Comparison of ENCODE assay signal across 13 mouse cellular contexts in the genomic region with DNA sequence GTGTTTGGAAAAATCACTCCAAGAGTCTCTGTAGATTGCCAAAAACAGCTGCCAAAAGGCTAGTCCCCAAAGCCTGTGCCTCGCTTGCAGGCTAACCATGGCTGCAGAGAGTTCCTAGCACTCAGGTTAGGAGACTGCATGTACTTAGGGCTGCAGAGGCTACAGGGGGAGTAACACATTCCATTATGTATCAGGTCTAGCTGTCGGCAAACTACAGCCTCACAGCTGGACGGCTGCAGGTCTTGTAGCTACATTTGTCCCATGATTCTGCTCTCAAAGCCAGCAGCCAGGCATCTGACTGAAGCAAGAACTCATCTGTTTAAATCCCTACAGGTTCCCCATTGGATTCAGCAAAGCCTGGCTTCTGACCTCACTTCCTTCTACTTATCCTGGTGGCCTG. TPM values are rescaled to one million over a fixed set of nuclear protein-coding genes. Genes with fewer than 3 reads are reported as not detected.
DNase-seq lines count a peak whose midpoint lies in the region; ATAC-seq and TF ChIP-seq lines count a peak whose summit lies in the region.
"Had no signal": no experiment of that assay in that cellular context is flagged by ENCODE, and none has a peak within 500 bp of the region (broad histone marks: within the 10 kb centered on the region; RNA-seq: fewer than 3 reads in every experiment).

No protein-coding gene starts in this region.

- no peak overlapping the region for H3K9ac ChIP-seq in lung, embryonic 15.5 days
- H3K9ac ChIP-seq: forebrain, embryonic 12.5 days had no signal

- H3K36me3 ChIP-seq in lung, embryonic 15.5 days: no peaks in the 10 kb centered on the region
- no peaks in the 10 kb centered on the region for H3K36me3 ChIP-seq in limb, embryonic 10.5 days
- H3K36me3 ChIP-seq: forebrain, embryonic 12.5 days had no signal

- DNase-seq in lung, adult 2 months: no peak
- no peak for DNase-seq in limb, embryonic 10.5 days (ENCODE audit: low spot score)
- DNase-seq in gastrocnemius, postnatal 25 days: no peak
- DNase-seq in cerebellum, postnatal 14 days: no peak
- no peak for DNase-seq in retina, embryonic 14.5 days (ENCODE audit: low spot score)
- DNase-seq: cerebellum, adult 8-10 months; thymus, postnatal 25 days had no signal

- 21% methylated on average over 3 of the region's 3 CpGs for WGBS in lung, embryonic 15.5 days
- WGBS in lung, adult 2 months: 43% methylated on average over 3 of the region's 3 CpGs
- WGBS in limb, embryonic 10.5 days: 45% methylated on average over 3 of the region's 3 CpGs

- H3K4me1 ChIP-seq in lung, embryonic 15.5 days: peaks cover 77% of the 10 kb centered on the region
- peaks cover 41% of the 10 kb centered on the region for H3K4me1 ChIP-seq in lung, adult 2 months (ENCODE audit: control insufficient read depth, insufficient read depth, low read length)
- H3K4me1 ChIP-seq in limb, embryonic 10.5 days: peaks cover 44% of the 10 kb centered on the region

- TF ChIP-seq CTCF in lung, adult 2 months (IDR thresholded peaks at IDR 0.05; ENCODE audit: insufficient read depth, low read length): no peak

- no peaks in the 10 kb centered on the region for H3K27me3 ChIP-seq in lung, embryonic 15.5 days
- H3K27me3 ChIP-seq in limb, embryonic 10.5 days (ENCODE audit: low read depth, poor library complexity, severe bottlenecking): no peaks in the 10 kb centered on the region
- H3K27me3 ChIP-seq: forebrain, embryonic 12.5 days had no signal

- H3K9me3 ChIP-seq in lung, embryonic 15.5 days: no peaks in the 10 kb centered on the region
- H3K9me3 ChIP-seq in limb, embryonic 10.5 days (replicated peaks): no peaks in the 10 kb centered on the region
- H3K9me3 ChIP-seq: forebrain, embryonic 12.5 days had no signal

- no peak overlapping the region for H3K4me3 ChIP-seq in lung, embryonic 15.5 days
- no peak overlapping the region for H3K4me3 ChIP-seq in lung, adult 2 months (replicated peaks; ENCODE audit: extremely low read depth, low read depth, low read length)
- no peak overlapping the region for H3K4me3 ChIP-seq in limb, embryonic 10.5 days
- H3K4me3 ChIP-seq: forebrain, embryonic 12.5 days had no signal

- ATAC-seq in lung, embryonic 15.5 days (ENCODE audit: borderline replicate concordance, extremely low read depth, low FRiP score, low TSS enrichment): no peak
- peak; percentile 43 for ATAC-seq in granulocyte monocyte progenitor cell, adult 5-6 weeks (replicated peaks; ENCODE audit: poor library complexity, severe bottlenecking)
- peak; percentile 2; the same call in 1 of the 2 replicates for ATAC-seq in megakaryocyte-erythroid progenitor cell, adult 5-6 weeks (replicated peaks; ENCODE audit: low FRiP score, low TSS enrichment, poor library complexity, severe bottlenecking)
- ATAC-seq: inflammation-experienced regulatory T-cells, adult 6 months had no signal

- H3K4me2 ChIP-seq in lung, embryonic 15.5 days: no peak overlapping the region
- H3K4me2 ChIP-seq: forebrain, embryonic 12.5 days; midbrain, embryonic 11.5 days had no signal

- no peak for TF ChIP-seq POLR2A in lung, adult 2 months (IDR thresholded peaks at IDR 0.05; ENCODE audit: borderline replicate concordance, extremely low read depth, low read depth, low read length)

- H3K27ac ChIP-seq in lung, embryonic 15.5 days: peak overlapping the region; percentile 21
- H3K27ac ChIP-seq in limb, embryonic 10.5 days: 0 out of 2 replicates have a peak overlapping the region, but pooled peaks have one; percentile 14
- H3K27ac ChIP-seq: forebrain, embryonic 12.5 days had no signal

RNA-seq across cellular contexts. Expression of a gene that starts 35.5 kb away (rescaled TPM):
- 50.9 and 59.9 TPM in 2 replicates for polyA plus RNA-seq in lung, embryonic 15.5 days (2015; fragmentation: Nextera tagmentation; extraction: Ambion mirVana)
- 112 and 120 TPM in 2 replicates for polyA plus RNA-seq in lung, adult 2 months (2012; rRNA removed)
- total RNA-seq in granulocyte monocyte progenitor cell, adult 5-6 weeks (2014; fragmentation: Nextera tagmentation): 42.3 and 44.7 TPM in 2 replicates
- 34.9 and 35.3 TPM in 2 replicates for total RNA-seq in granulocyte monocyte progenitor cell, adult 5-6 weeks (2017)
- 13.4 and 18.8 TPM in 2 replicates for polyA plus RNA-seq in limb, embryonic 10.5 days (2016; fragmentation: Nextera tagmentation; extraction: Ambion mirVana)
- 54.8 and 74.3 TPM in 2 replicates for total RNA-seq in megakaryocyte-erythroid progenitor cell, adult 5-6 weeks (2014; fragmentation: Nextera tagmentation)
- total RNA-seq in megakaryocyte-erythroid progenitor cell, adult 5-6 weeks (2017): 27.8 and 37.6 TPM in 2 replicates
- total RNA-seq in gastrocnemius, postnatal 25 days (2021): 10 to 100 TPM; 26.2 to 27.7 TPM
